7 mouse cellular contexts compared by ENCODE assay signal in genomic region chr7:38200606-38201289, GRCm38 (mm10). TPM values are rescaled to one million over a fixed set of nuclear protein-coding genes. Genes with fewer than 3 reads are reported as not detected.
DNase-seq lines count a peak whose midpoint lies in the region; ATAC-seq and TF ChIP-seq lines count a peak whose summit lies in the region.

No protein-coding gene starts in this region.

- no peaks in the 10 kb centered on the region for H3K79me2 ChIP-seq in heart, adult 2 months (replicated peaks; ENCODE audit: control insufficient read depth, insufficient read depth, low read length)

- TF ChIP-seq POLR2A in heart, adult 2 months (IDR thresholded peaks at IDR 0.05; ENCODE audit: insufficient read depth, low read depth, low read length) = no peak
- no peak for TF ChIP-seq POLR2A in kidney, adult 2 months (IDR thresholded peaks at IDR 0.05; ENCODE audit: low read depth, low read length)
- TF ChIP-seq POLR2A in small intestine, adult 2 months (IDR thresholded peaks at IDR 0.05; ENCODE audit: low read depth, low read length) = peak; percentile 38; the same call in 1 of the 2 replicates

- H3K36me3 ChIP-seq in embryonic facial prominence, embryonic 11.5 days (replicated peaks; ENCODE audit: control insufficient read depth, insufficient read depth, low read depth, low read length) = no peaks in the 10 kb centered on the region
- H3K36me3 ChIP-seq in heart, adult 2 months (ENCODE audit: control insufficient read depth, insufficient read depth, low read length) = no peaks in the 10 kb centered on the region
- no peaks in the 10 kb centered on the region for H3K36me3 ChIP-seq in kidney, adult 2 months (ENCODE audit: control insufficient read depth, insufficient read depth, low read length)
- no peaks in the 10 kb centered on the region for H3K36me3 ChIP-seq in limb, embryonic 11.5 days (ENCODE audit: control insufficient read depth, insufficient read depth, low read length)
- 0 out of 2 replicates have a peak, but pooled peaks cover 2% of the 10 kb centered on the region for H3K36me3 ChIP-seq in midbrain, embryonic 13.5 days
- H3K36me3 ChIP-seq in small intestine, adult 2 months (ENCODE audit: control insufficient read depth, insufficient read depth, low read length) = peaks cover 6% of the 10 kb centered on the region

- H3K27me3 ChIP-seq in embryonic facial prominence, embryonic 11.5 days (ENCODE audit: control insufficient read depth, insufficient read depth, low read length) = no peaks in the 10 kb centered on the region
- H3K27me3 ChIP-seq in heart, adult 2 months (ENCODE audit: control insufficient read depth, insufficient read depth, low read length) = no peaks in the 10 kb centered on the region
- H3K27me3 ChIP-seq in kidney, adult 2 months (replicated peaks; ENCODE audit: control insufficient read depth, insufficient read depth, low read length) = no peaks in the 10 kb centered on the region
- no peaks in the 10 kb centered on the region for H3K27me3 ChIP-seq in limb, embryonic 11.5 days (ENCODE audit: control insufficient read depth, insufficient read depth, low read length)
- no peaks in the 10 kb centered on the region for H3K27me3 ChIP-seq in midbrain, embryonic 13.5 days
- no peaks in the 10 kb centered on the region for H3K27me3 ChIP-seq in small intestine, adult 2 months (ENCODE audit: control insufficient read depth, insufficient read depth, low read length)

- H3K4me3 ChIP-seq in embryonic facial prominence, embryonic 11.5 days (ENCODE audit: low read depth, low read length) = no peak overlapping the region
- no peak overlapping the region for H3K4me3 ChIP-seq in heart, adult 2 months
- H3K4me3 ChIP-seq in kidney, adult 2 months (ENCODE audit: insufficient read depth, low read depth, low read length) = no peak overlapping the region
- H3K4me3 ChIP-seq in limb, embryonic 11.5 days (ENCODE audit: low read depth, low read length) = 0 out of 2 replicates have a peak overlapping the region, but pooled peaks have one; percentile 3
- H3K4me3 ChIP-seq in midbrain, embryonic 13.5 days (replicated peaks) = peak overlapping the region; percentile 40
- peak overlapping the region; percentile 3 for H3K4me3 ChIP-seq in small intestine, adult 2 months (ENCODE audit: low read depth, low read length)

- no peak; the same call in 1 of the 2 replicates for TF ChIP-seq CTCF in heart, adult 2 months (IDR thresholded peaks at IDR 0.05)
- TF ChIP-seq CTCF in kidney, adult 2 months (conservative IDR thresholded peaks at IDR 0.05; ENCODE audit: insufficient read depth, insufficient read length, low read depth, low read length) = peak; percentile 100; the same call in 1 of the 2 replicates
- TF ChIP-seq CTCF in small intestine, adult 2 months (IDR thresholded peaks at IDR 0.05; ENCODE audit: extremely low read depth, insufficient read length, insufficient replicate concordance, low read depth, low read length) = peak; percentile 100

- ATAC-seq in embryonic facial prominence, embryonic 11.5 days (replicated peaks; ENCODE audit: insufficient number of reproducible peaks, low FRiP score, low TSS enrichment, low read depth) = peak; percentile 76; the same call in 1 of the 2 replicates
- ATAC-seq in limb, embryonic 11.5 days (ENCODE audit: insufficient number of reproducible peaks, low FRiP score, low TSS enrichment, low read depth) = peak; percentile 67; the same call in 1 of the 2 replicates
- ATAC-seq in midbrain, embryonic 13.5 days = peak; percentile 96

- TF ChIP-seq EP300 in heart, adult 2 months (IDR thresholded peaks at IDR 0.05; ENCODE audit: insufficient read depth, low read depth, low read length) = peak; percentile 94

- DNase-seq in adrenal gland, postnatal 25 days = peak; percentile 89
- peak; percentile 91 for DNase-seq in embryonic facial prominence, embryonic 11.5 days (ENCODE audit: low spot score)
- peak; percentile 83 to 91 for DNase-seq in heart, adult 2 months
- peak; percentile 86 for DNase-seq in kidney, adult 2 months
- DNase-seq in limb, embryonic 11.5 days (ENCODE audit: low spot score) = peak; percentile 94

- H3K9me3 ChIP-seq in embryonic facial prominence, embryonic 11.5 days (replicated peaks; ENCODE audit: control insufficient read depth, low read length) = no peaks in the 10 kb centered on the region
- no peaks in the 10 kb centered on the region; the same call in 1 of the 2 replicates for H3K9me3 ChIP-seq in limb, embryonic 11.5 days (ENCODE audit: control insufficient read depth, low read length)
- H3K9me3 ChIP-seq in midbrain, embryonic 13.5 days = no peaks in the 10 kb centered on the region; the same call in 1 of the 2 replicates

- H3K4me1 ChIP-seq in embryonic facial prominence, embryonic 11.5 days (ENCODE audit: control insufficient read depth, insufficient read depth, low read length) = no peaks in the 10 kb centered on the region
- H3K4me1 ChIP-seq in heart, adult 2 months (ENCODE audit: control insufficient read depth, insufficient read depth, low read length) = no peaks in the 10 kb centered on the region; the same call in 1 of the 2 replicates
- H3K4me1 ChIP-seq in kidney, adult 2 months (ENCODE audit: control insufficient read depth, insufficient read depth, low read length) = no peaks in the 10 kb centered on the region
- no peaks in the 10 kb centered on the region for H3K4me1 ChIP-seq in limb, embryonic 11.5 days (ENCODE audit: control insufficient read depth, insufficient read depth, low read length)
- H3K4me1 ChIP-seq in midbrain, embryonic 13.5 days (replicated peaks) = peaks cover 7% of the 10 kb centered on the region
- H3K4me1 ChIP-seq in small intestine, adult 2 months (ENCODE audit: control insufficient read depth, insufficient read depth, insufficient read length, low read length) = no peaks in the 10 kb centered on the region

- intact Hi-C loops in heart, adult 2 months (cut with DNase I) = loop anchor here (1.0 to 5.0 kb wide), 2 partner anchors 18 to 67 kb away; no protein-coding TSS in a partner anchor

- peak overlapping the region; percentile 30 for H3K4me2 ChIP-seq in embryonic facial prominence, embryonic 11.5 days (ENCODE audit: low read depth, low read length)
- H3K4me2 ChIP-seq in limb, embryonic 11.5 days (ENCODE audit: low read depth, severe bottlenecking) = peak overlapping the region; percentile 29
- peak overlapping the region; percentile 63 for H3K4me2 ChIP-seq in midbrain, embryonic 13.5 days (replicated peaks)

- 3% methylated on average over 28 of the region's 28 CpGs for WGBS in embryonic facial prominence, embryonic 11.5 days
- 3% methylated on average over 28 of the region's 28 CpGs for WGBS in heart, adult 2 months
- 3% methylated on average over 28 of the region's 28 CpGs for WGBS in kidney, adult 2 months
- WGBS in limb, embryonic 11.5 days = 5% methylated on average over 28 of the region's 28 CpGs
- WGBS in midbrain, embryonic 13.5 days = 1% methylated on average over 28 of the region's 28 CpGs
- WGBS in small intestine, adult 2 months = 3% methylated on average over 28 of the region's 28 CpGs

- 0 out of 2 replicates have a peak overlapping the region, but pooled peaks have one; percentile 6 for H3K9ac ChIP-seq in embryonic facial prominence, embryonic 11.5 days (replicated peaks; ENCODE audit: low read length)
- no peak overlapping the region for H3K9ac ChIP-seq in heart, adult 2 months (ENCODE audit: low read depth, low read length)
- no peak overlapping the region for H3K9ac ChIP-seq in limb, embryonic 11.5 days (ENCODE audit: low read length)
- peak overlapping the region; percentile 63 for H3K9ac ChIP-seq in midbrain, embryonic 13.5 days (replicated peaks)

- no peak overlapping the region for H3K27ac ChIP-seq in embryonic facial prominence, embryonic 11.5 days (replicated peaks; ENCODE audit: low read depth, low read length)
- H3K27ac ChIP-seq in heart, adult 2 months = no peak overlapping the region
- H3K27ac ChIP-seq in kidney, adult 2 months (ENCODE audit: insufficient read depth, low read depth, low read length) = no peak overlapping the region
- no peak overlapping the region for H3K27ac ChIP-seq in limb, embryonic 11.5 days (replicated peaks; ENCODE audit: low read depth, low read length)
- H3K27ac ChIP-seq in midbrain, embryonic 13.5 days = peak overlapping the region; percentile 59
- H3K27ac ChIP-seq in small intestine, adult 2 months (ENCODE audit: insufficient read depth, low read depth, low read length) = no peak overlapping the region

RNA-seq across cellular contexts. Expression of gene 1600014C10Rik, which starts 17.7 kb away (rescaled TPM):
- total RNA-seq in adrenal gland, postnatal 25 days (2021) = 31.1 and 39.9 TPM in 2 replicates
- polyA plus RNA-seq in embryonic facial prominence, embryonic 11.5 days (2014; fragmentation: Nextera tagmentation; extraction: Ambion mirVana) = 14.6 and 17.2 TPM in 2 replicates
- 10 to 100 TPM; 31.6 to 32.0 TPM for total RNA-seq in heart, adult 2 months (2021)
- 29.3 and 50.6 TPM in 2 replicates for polyA plus RNA-seq in heart, adult 2 months (2012; rRNA removed)
- 31.0 and 39.7 TPM in 2 replicates for polyA plus RNA-seq in kidney, adult 2 months (2012; rRNA removed)
- polyA plus RNA-seq in limb, embryonic 11.5 days (2014; fragmentation: Nextera tagmentation; extraction: Ambion mirVana) = 14.0 and 14.4 TPM in 2 replicates
- 21.7 and 22.6 TPM in 2 replicates for polyA plus RNA-seq in midbrain, embryonic 13.5 days (2015; fragmentation: Nextera tagmentation; extraction: Ambion mirVana)
- polyA plus RNA-seq in small intestine, adult 2 months (2012; rRNA removed) = 8.8 and 27.4 TPM in 2 replicates

RNA-seq across cellular contexts. Expression of gene Plekhf1, which starts 27.1 kb away (rescaled TPM):
- 1.9 and 2.2 TPM in 2 replicates for total RNA-seq in adrenal gland, postnatal 25 days (2021)
- 3.0 and 3.1 TPM in 2 replicates for polyA plus RNA-seq in embryonic facial prominence, embryonic 11.5 days (2014; fragmentation: Nextera tagmentation; extraction: Ambion mirVana)
- 10 to 100 TPM in 1 of 2 experiments, 1 to 10 TPM in 1; 9.3 to 14.6 TPM for total RNA-seq in heart, adult 2 months (2021)
- polyA plus RNA-seq in heart, adult 2 months (2012; rRNA removed) = 8.6 and 8.9 TPM in 2 replicates
- polyA plus RNA-seq in kidney, adult 2 months (2012; rRNA removed) = 6.3 and 6.4 TPM in 2 replicates
- polyA plus RNA-seq in limb, embryonic 11.5 days (2014; fragmentation: Nextera tagmentation; extraction: Ambion mirVana) = 4.1 and 4.2 TPM in 2 replicates
- 0.58 TPM in 2 replicates for polyA plus RNA-seq in midbrain, embryonic 13.5 days (2015; fragmentation: Nextera tagmentation; extraction: Ambion mirVana)
- polyA plus RNA-seq in small intestine, adult 2 months (2012; rRNA removed) = 5.4 and 12.8 TPM in 2 replicates

Comparison
In these comparisons a context has a peak if more than half of its experiments do, and no peak if none do; other contexts are left out.
1. H3K4me3 ChIP-seq: peak in limb, embryonic 11.5 days (single experiment), midbrain, embryonic 13.5 days (single experiment) and small intestine, adult 2 months (single experiment); none in embryonic facial prominence, embryonic 11.5 days (single experiment), heart, adult 2 months (single experiment) and kidney, adult 2 months (single experiment).
2. H3K9ac ChIP-seq: peak in embryonic facial prominence, embryonic 11.5 days (single experiment) and midbrain, embryonic 13.5 days (single experiment); none in heart, adult 2 months (single experiment) and limb, embryonic 11.5 days (single experiment).
3. Peak in every context shown above with its lines, with median percentiles within 50 percentile points of each other: DNase-seq, ATAC-seq and H3K4me2 ChIP-seq.